Mouse (Mus musculus) thymus, adult 18-20 months (tissue): ENCODE results near the gene Sort1.

Experiments used
- DNase-seq, 2 experiments: peaks; one replicate each; pipeline ENCODE4 v3.0.0; 2022; ENCODE audit warnings: mixed read lengths in 2 of 2

Gene Sort1

DNA sequence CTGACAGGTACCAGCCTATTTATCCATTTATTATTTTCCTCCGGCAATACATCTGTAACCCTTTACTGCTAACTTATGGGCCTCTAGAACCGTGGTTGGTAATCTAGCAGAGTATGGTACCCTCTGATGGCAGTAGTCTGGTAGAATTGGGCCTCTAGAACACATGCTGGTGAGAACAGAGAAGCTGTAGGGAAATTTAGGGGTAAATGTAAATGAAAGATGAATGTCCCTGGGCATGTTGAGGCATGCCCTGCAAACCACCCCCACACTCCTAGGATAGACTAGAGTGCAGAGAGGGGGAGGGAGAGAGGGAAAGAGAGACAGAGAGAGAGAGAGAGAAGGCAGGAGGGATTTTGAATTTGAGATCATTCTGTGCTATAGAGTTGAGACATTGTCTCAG lies 100.5 kb downstream of the Sort1 start:
- no peak for DNase-seq

- DNase-seq = no peak
Measured at GRCm38 (mm10) chr3:108386186-108386585, 102.3 kb downstream of the Sort1 start.

DNA sequence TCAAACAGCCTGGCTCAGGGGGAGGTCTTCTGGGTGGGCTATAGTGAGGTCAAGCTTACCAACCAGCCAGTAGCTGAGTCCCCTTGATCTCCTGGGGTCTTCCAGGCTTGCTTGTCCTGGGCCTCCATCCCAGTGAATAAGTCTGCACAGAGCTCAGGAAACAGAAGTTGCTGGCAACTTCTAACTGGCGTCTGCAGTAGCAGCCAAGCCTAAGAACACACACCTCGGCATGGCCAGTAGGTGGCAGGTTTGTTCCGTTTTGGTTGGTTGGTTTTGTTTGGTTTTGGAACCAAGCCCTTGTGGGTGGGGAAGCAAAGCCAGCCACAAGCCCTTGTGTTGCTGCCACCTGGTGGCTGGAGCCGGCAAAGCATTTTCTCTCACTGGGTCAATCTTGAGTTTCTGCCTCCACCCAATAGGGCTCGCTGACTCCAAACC lies 105.2 kb downstream of the Sort1 start:
- peak; percentile 84 to 88 for DNase-seq

GRCm38 (mm10) chr3:108392299-108392698 lies 108.4 kb downstream of the Sort1 start:
- DNase-seq = no peak

- DNase-seq = no peak
Measured at GRCm38 (mm10) chr3:108392793-108393192, 108.9 kb downstream of the Sort1 start.

DNA sequence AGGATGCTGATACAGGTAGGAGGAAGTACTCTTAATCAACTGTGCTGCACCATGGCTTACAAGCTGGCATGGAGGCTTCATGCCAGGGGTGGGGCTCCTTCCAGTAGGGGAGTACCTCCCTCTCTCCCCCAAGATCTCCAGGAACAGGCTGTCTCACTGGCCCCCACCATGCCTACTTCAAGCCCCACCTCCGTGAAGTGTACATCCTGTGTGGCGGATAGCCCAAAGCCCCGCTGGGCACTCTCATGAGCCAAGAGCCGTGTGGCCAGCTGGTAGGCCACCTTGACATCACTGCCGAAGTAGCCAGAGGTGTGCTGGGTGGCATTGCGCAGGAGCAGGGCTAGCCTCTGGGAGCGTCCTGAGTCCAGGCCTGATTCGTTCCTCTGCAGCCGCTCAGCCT lies 114.4 kb downstream of the Sort1 start:
- no peak for DNase-seq

DNA sequence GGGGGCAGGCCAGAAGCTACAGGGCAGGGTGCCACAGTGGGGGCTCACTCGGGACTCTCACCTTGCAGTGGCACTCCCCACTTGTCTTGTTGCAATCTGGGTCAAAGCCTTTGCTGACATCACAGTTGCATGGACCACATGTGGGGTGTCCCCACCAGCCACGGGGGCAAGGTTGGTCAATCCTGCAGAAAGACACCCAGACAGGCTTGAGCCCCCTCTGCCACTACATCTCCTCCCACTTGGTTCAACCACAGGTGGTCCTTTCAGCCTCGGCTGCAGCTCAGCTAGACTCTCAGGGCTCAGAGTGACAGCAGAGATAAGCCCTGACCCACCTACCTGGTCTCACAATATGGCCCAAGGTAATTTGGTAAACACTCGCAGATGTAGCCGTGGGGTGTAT lies 116.6 kb downstream of the Sort1 start:
- DNase-seq = no peak

GRCm38 (mm10) chr3:108401692-108402527 lies 118.0 kb downstream of the Sort1 start:
- DNase-seq = peak; percentile 90 to 92

DNA sequence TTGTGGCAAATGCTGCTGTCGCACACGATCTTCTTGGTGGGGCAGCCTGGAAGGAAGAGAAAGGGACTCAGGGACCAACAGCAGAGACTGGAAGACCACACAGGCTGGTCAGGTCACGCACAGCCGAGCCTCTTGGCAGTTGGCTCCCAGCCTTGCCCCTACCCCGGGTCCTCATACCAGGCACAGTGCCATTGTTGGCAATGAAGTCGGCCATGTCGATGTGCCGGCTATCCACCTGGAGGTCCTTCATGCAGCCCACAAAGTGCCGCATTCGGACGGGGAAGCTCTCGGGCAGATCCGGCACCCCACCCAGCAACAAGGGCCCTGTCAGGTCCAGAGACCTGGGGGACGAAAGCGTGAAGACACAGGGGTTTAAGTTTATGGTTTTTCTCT lies 118.6 kb downstream of the Sort1 start:
- DNase-seq = no peak

DNA sequence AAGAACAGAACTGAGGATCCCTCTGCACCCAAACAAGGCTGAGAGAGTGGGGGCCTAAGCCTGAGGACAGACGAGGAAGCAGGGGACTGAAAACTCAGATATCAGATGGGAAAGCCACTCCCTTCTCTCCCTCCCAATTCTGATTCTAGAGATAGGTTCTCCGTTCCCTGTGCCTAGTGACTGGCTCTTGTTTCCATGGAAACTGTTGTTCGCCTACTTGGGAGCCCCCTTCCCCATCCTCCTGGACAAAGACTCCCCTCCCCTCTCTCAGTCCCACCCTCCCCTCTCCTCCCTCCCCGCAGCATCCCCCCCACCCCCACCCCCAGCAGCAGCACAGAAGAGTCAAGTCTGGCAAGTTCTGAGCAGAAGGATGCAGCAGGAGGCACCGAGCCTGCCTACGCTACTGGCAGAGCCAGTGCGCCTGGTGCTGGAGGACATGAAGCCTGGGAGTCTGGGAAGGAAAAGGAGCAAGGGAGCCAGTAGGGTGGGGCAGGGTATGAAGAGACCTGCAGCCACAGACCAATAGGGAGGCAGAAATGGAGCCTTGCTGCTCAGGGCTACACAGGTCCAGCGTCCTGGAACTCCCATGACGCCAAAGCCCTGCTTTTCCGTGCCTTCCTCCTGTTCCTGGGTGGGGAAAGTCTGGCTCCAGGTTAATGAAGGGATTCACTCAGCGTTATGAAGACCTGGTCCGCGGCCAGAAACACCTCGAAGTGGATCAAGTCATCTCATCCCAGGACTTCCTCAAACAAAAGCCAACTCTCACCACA lies 121.8 kb downstream of the Sort1 start:
- no peak for DNase-seq

- DNase-seq = no peak
Measured at GRCm38 (mm10) chr3:108406306-108406885, 122.5 kb downstream of the Sort1 start.

- DNase-seq = no peak
Measured at GRCm38 (mm10) chr3:108408517-108409008, 124.7 kb downstream of the Sort1 start.

- DNase-seq = no peak
Measured at GRCm38 (mm10) chr3:108409656-108410358, 125.9 kb downstream of the Sort1 start.

- no peak for DNase-seq
Measured at GRCm38 (mm10) chr3:108410359-108410714, 126.5 kb downstream of the Sort1 start.
